Mouse (Mus musculus) MEL (cell line): ENCODE data around the gene Heph. TPM values are rescaled to one million over a fixed set of nuclear protein-coding genes. Genes with fewer than 3 reads are reported as not detected.
"Not testable (repeated sequence)": the region's sequence is repeated elsewhere in the genome, so short reads cannot be mapped to it uniquely, and the experiment has no call there.

Source experiments
- DNase-seq: peaks from one replicate; pipeline ENCODE4 v3.0.0; 2011; ENCODE audit warnings: low read depth, low spot score
- H3K27ac ChIP-seq: 2 replicates; pipeline ENCODE4 v1.5.1; 2012; ENCODE audit warnings: low read depth, mild to moderate bottlenecking, control low read depth, low read length, moderate library complexity; ENCODE audit not compliant: control insufficient read depth
- H3K27me3 ChIP-seq, 2 experiments: fragments of 150-350 bp in 1 of 2; sonication (generic) in 1 of 2; 2 replicates each; pipeline ENCODE4 v1.6.1; 2012; ENCODE audit warnings: low read length in 2 of 2, mild to moderate bottlenecking in 2 of 2, improper control_type of control experiment in 1 of 2, moderate library complexity in 1 of 2; ENCODE audit not compliant: insufficient read depth in 2 of 2, control insufficient read depth in 1 of 2
- H3K36me3 ChIP-seq, 2 experiments: 2 replicates each; pipeline ENCODE4 v1.6.1; 2012 to 2014; ENCODE audit warnings: low read length in 2 of 2, improper control_type of control experiment in 1 of 2, inconsistent platforms in 1 of 2, mild to moderate bottlenecking in 1 of 2; ENCODE audit not compliant: insufficient read depth in 2 of 2, control insufficient read depth in 1 of 2
- H3K4me1 ChIP-seq, 2 experiments: fragments of 150-350 bp in 1 of 2; sonication (generic) in 1 of 2; 2 replicates each; pipeline ENCODE4 v1.6.1; 2012; ENCODE audit warnings: low read length in 2 of 2, improper control_type of control experiment in 1 of 2, mild to moderate bottlenecking in 1 of 2; ENCODE audit not compliant: insufficient read depth in 2 of 2, control insufficient read depth in 1 of 2
- H3K4me3 ChIP-seq, 2 experiments: fragments of 150-350 bp in 1 of 2; sonication (generic) in 1 of 2; 2 replicates each; pipeline ENCODE4 v1.5.1; 2012; ENCODE audit warnings: low read depth in 2 of 2, low read length in 2 of 2, mild to moderate bottlenecking in 2 of 2, moderate library complexity in 2 of 2, control low read depth in 1 of 2, improper control_type of control experiment in 1 of 2; ENCODE audit not compliant: control insufficient read depth in 1 of 2, insufficient read depth in 1 of 2
- H3K79me2 ChIP-seq: 2 replicates; pipeline ENCODE4 v1.6.1; 2012; ENCODE audit warnings: mild to moderate bottlenecking, low read length, moderate library complexity; ENCODE audit not compliant: control insufficient read depth, poor library complexity, insufficient read depth
- H3K9ac ChIP-seq: 2 replicates; pipeline ENCODE4 v1.6.1; 2012; ENCODE audit warnings: low read depth, mild to moderate bottlenecking, control low read depth, low read length, moderate library complexity; ENCODE audit not compliant: control insufficient read depth, poor library complexity, severe bottlenecking
- H3K9me3 ChIP-seq: fragments of 150-350 bp; sonication (generic); replicated peaks from 2 replicates; pipeline ENCODE4 v1.6.1; 2012; ENCODE audit warnings: mild to moderate bottlenecking, low read length, improper control_type of control experiment, moderate library complexity; ENCODE audit not compliant: insufficient read depth
- EP300 ChIP-seq, 2 experiments: IDR thresholded peaks; 2 replicates each; pipeline ENCODE4 v1.6.1; 2011; ENCODE audit warnings: improper control_type of control experiment in 2 of 2, low read length in 2 of 2, low read depth in 1 of 2, mild to moderate bottlenecking in 1 of 2
- GABPA ChIP-seq: IDR thresholded peaks from 2 replicates; pipeline ENCODE4 v1.6.1; 2012; ENCODE audit warnings: low read depth, mild to moderate bottlenecking, inconsistent platforms, low read length, improper control_type of control experiment, moderate library complexity
- GATA1 ChIP-seq: IDR thresholded peaks from 2 replicates; pipeline ENCODE4 v1.6.1; 2011; ENCODE audit warnings: low read depth, low read length, improper control_type of control experiment
- JUND ChIP-seq: IDR thresholded peaks from 2 replicates; pipeline ENCODE4 v1.6.1; 2011; ENCODE audit warnings: low read depth, mild to moderate bottlenecking, improper control_type of control experiment, low read length
- KAT2A ChIP-seq: conservative IDR thresholded peaks from 2 replicates; pipeline ENCODE4 v1.6.1; 2012; ENCODE audit warnings: low read depth, low read length, improper control_type of control experiment, inconsistent platforms
- RCOR1 ChIP-seq: IDR thresholded peaks from 2 replicates; pipeline ENCODE4 v1.6.1; 2012; ENCODE audit warnings: low read depth, mild to moderate bottlenecking, inconsistent platforms, low read length, improper control_type of control experiment
- SIN3A ChIP-seq: IDR thresholded peaks from 2 replicates; pipeline ENCODE4 v1.6.1; 2012; ENCODE audit warnings: low read length, improper control_type of control experiment, inconsistent platforms
- TCF12 ChIP-seq: IDR thresholded peaks from 2 replicates; pipeline ENCODE4 v1.6.1; 2014; ENCODE audit warnings: low read depth, mild to moderate bottlenecking, inconsistent platforms, low read length, improper control_type of control experiment, moderate library complexity
- UBTF ChIP-seq: IDR thresholded peaks from 2 replicates; pipeline ENCODE4 v1.6.1; 2012; ENCODE audit warnings: low read depth, mild to moderate bottlenecking, inconsistent platforms, low read length, improper control_type of control experiment, moderate library complexity, borderline replicate concordance; ENCODE audit not compliant: insufficient read depth
- USF2 ChIP-seq, 2 experiments: IDR thresholded peaks; 2 replicates each; pipeline ENCODE4 v1.6.1; 2011 to 2012; ENCODE audit warnings: improper control_type of control experiment in 2 of 2, low read length in 2 of 2, borderline replicate concordance in 1 of 2, inconsistent platforms in 1 of 2, low read depth in 1 of 2, mild to moderate bottlenecking in 1 of 2; ENCODE audit not compliant: insufficient read depth in 1 of 2
- polyA plus RNA-seq, 2 experiments: library from polyadenylated mRNA; stranded (reverse) in 1 of 2; unstranded in 1 of 2; fragments of >175 nt in 1 of 2; fragments of >200 nt in 1 of 2; gene quantifications; 2 replicates each; pipeline versions ENCODE4 v1.2.1 to v1.2.4; 2012; ENCODE audit warnings: low replicate concordance in 2 of 2, low read depth in 1 of 2; ENCODE audit not compliant: insufficient read length in 2 of 2, insufficient read depth in 1 of 2, missing spikeins in 1 of 2
- total RNA-seq: library from RNA; depleted of rRNA; stranded (reverse); fragments of 300-350 nt; gene quantifications from 2 replicates; pipeline ENCODE4 v1.2.3, GENCODE M21; 2012; rRNA removed

Gene Heph
- total RNA-seq, result not detected in 2 replicates
- polyA plus RNA-seq, result not detected

GRCm38 (mm10) chrX:96455149-96455548 is at the start of gene Heph:
Gene Heph, plus strand, starts transcription at chrX:96455359.
- H3K27ac ChIP-seq, result no peak within 1 kb of the TSS

GRCm38 (mm10) chrX:96415351-96415750 is 39.8 kb upstream of the Heph start:
- DNase-seq, H3K79me2 ChIP-seq, H3K4me1 ChIP-seq, H3K27me3 ChIP-seq, H3K27ac ChIP-seq, H3K9me3 ChIP-seq, H3K9ac ChIP-seq, H3K4me3 ChIP-seq: not testable (repeated sequence)
- H3K36me3 ChIP-seq, result peaks cover 0 to 15% of the 10 kb centered on the region in 2 experiments; a peak in 2 of 4 replicates

More at GRCm38 (mm10) chrX:96455149-96455548, at the start of gene Heph:
- H3K36me3 ChIP-seq, result no peaks in the 10 kb centered on the region
- TF ChIP-seq SIN3A, result no peak
- TF ChIP-seq, all 39 proteins: peak for 0
- no peaks in the 10 kb centered on the region for H3K4me1 ChIP-seq
- H3K9ac ChIP-seq, result no peak within 1 kb of the TSS
- H3K4me3 ChIP-seq, result no peak within 1 kb of the TSS
- H3K27me3 ChIP-seq, result no peaks in the 10 kb centered on the region
- no peaks in the 10 kb centered on the region for H3K79me2 ChIP-seq
- H3K9me3 ChIP-seq, result no peaks in the 10 kb centered on the region
- DNase-seq, result no peak

GRCm38 (mm10) chrX:96416970-96417369 is 38.2 kb upstream of the Heph start:
- Histone ChIP-seq H3K79me2 (no peaks in the 10 kb centered on the region), H3K4me3 (no peak overlapping the region), H3K27me3 (no peaks in the 10 kb centered on the region), H3K9me3 (no peaks in the 10 kb centered on the region), H3K27ac (peak overlapping the region; percentile 34; the same call in 1 of the 2 replicates), H3K9ac (no peak overlapping the region), H3K36me3 (peaks cover 0 to 15% of the 10 kb centered on the region in 2 experiments; a peak in 2 of 4 replicates), H3K4me1 (peaks cover 5 to 9% of the 10 kb centered on the region in 2 experiments)
- TF ChIP-seq JUND, result no peak
- TF ChIP-seq GATA1, result peak; percentile 9; the same call in 1 of the 2 replicates
- TF ChIP-seq KAT2A, result no peak
- TF ChIP-seq USF2 (IDR thresholded peaks at IDR 0.05; ENCODE audit: borderline replicate concordance in 1 of 2, insufficient read depth in 1 of 2, low read depth in 1 of 2, low read length in 2 of 2), result no peak
- no peak for TF ChIP-seq GABPA
- TF ChIP-seq EP300 (IDR thresholded peaks at IDR 0.05; ENCODE audit: low read depth in 1 of 2, low read length in 2 of 2), result peak; percentile 39 to 62; a peak in 3 of 4 replicates
- no peak for TF ChIP-seq UBTF
- TF ChIP-seq RCOR1, result no peak
- TF ChIP-seq TCF12, result peak; percentile 57; the same call in 1 of the 2 replicates
- peak; percentile 44 for DNase-seq
